Mouse (Mus musculus) embryonic facial prominence, embryonic 15.5 days (tissue): ENCODE data around the gene Eif4e1b. TPM values are rescaled to one million over a fixed set of nuclear protein-coding genes. Genes with fewer than 3 reads are reported as not detected.
"Not testable (repeated sequence)": the region's sequence is repeated elsewhere in the genome, so short reads cannot be mapped to it uniquely, and the experiment has no call there.

Experiments
- ATAC-seq: fragments of 200-750 bp; cut with Nextera tagmentation; 2 replicates; pipeline ENCODE4 v1.8.0; 2017; ENCODE audit warnings: low read depth, moderate TSS enrichment; ENCODE audit not compliant: insufficient number of reproducible peaks, low FRiP score, low TSS enrichment
- H3K27ac ChIP-seq: fragments of 300-500 bp; sonication (generic); replicated peaks from 2 replicates; pipeline ENCODE4 v1.5.1; 2015; ENCODE audit warnings: mild to moderate bottlenecking, inconsistent platforms
- H3K27me3 ChIP-seq: fragments of 300-500 bp; sonication (generic); 2 replicates; pipeline ENCODE4 v1.6.1; 2015; ENCODE audit warnings: inconsistent platforms
- H3K36me3 ChIP-seq: fragments of 300-500 bp; sonication (generic); 2 replicates; pipeline ENCODE4 v1.6.1; 2015; ENCODE audit warnings: mild to moderate bottlenecking, inconsistent platforms
- H3K4me1 ChIP-seq: fragments of 300-500 bp; sonication (generic); 2 replicates; pipeline ENCODE4 v1.6.1; 2015; ENCODE audit warnings: inconsistent platforms
- H3K4me2 ChIP-seq: fragments of 300-500 bp; sonication (generic); replicated peaks from 2 replicates; pipeline ENCODE4 v1.6.1; 2015; ENCODE audit warnings: mild to moderate bottlenecking, inconsistent platforms
- H3K4me3 ChIP-seq: fragments of 300-500 bp; sonication (generic); replicated peaks from 2 replicates; pipeline ENCODE4 v1.5.1; 2015; ENCODE audit warnings: mild to moderate bottlenecking, inconsistent platforms
- H3K9ac ChIP-seq: fragments of 300-500 bp; sonication (generic); 2 replicates; pipeline ENCODE4 v1.6.1; 2015; ENCODE audit warnings: inconsistent platforms
- H3K9me3 ChIP-seq: fragments of 300-500 bp; sonication (generic); replicated peaks from 2 replicates; pipeline ENCODE4 v1.6.1; 2016; ENCODE audit warnings: inconsistent platforms
- WGBS: fragments of 180-500 bp; shearing (Covaris S2); methylation state at CpG from one replicate; pipeline ENCODE4 v1.1.7; 2015; 5-methylcytosine and 5-hydroxymethylcytosine counted together
- polyA plus RNA-seq: library from polyadenylated mRNA; unstranded; fragments of >200 nt; fragmentation: Nextera tagmentation; extraction: Ambion mirVana; gene quantifications from 2 replicates; pipeline ENCODE4 v1.2.1, GENCODE M21; 2015

The Eif4e1b gene
- polyA plus RNA-seq, 1 experiment from 2014 or later = not detected

GRCm38 (mm10) chr13:54760906-54761305 is 22.9 kb upstream of the Eif4e1b start:
- Histone ChIP-seq H3K9me3 (no peaks in the 10 kb centered on the region), H3K36me3 (no peaks in the 10 kb centered on the region), H3K27ac (no peak overlapping the region), H3K9ac (no peak overlapping the region), H3K27me3 (peaks cover 76% of the 10 kb centered on the region), H3K4me2 (no peak overlapping the region), H3K4me1 (peaks cover 24% of the 10 kb centered on the region), H3K4me3 (no peak overlapping the region)
- ATAC-seq = no peak
- WGBS = 70% methylated on average over 7 of the region's 7 CpGs

- Histone ChIP-seq H3K9ac (no peak overlapping the region), H3K4me3 (peak overlapping the region; percentile 34), H3K36me3 (no peaks in the 10 kb centered on the region), H3K4me1 (peaks cover 12% of the 10 kb centered on the region), H3K27ac (no peak overlapping the region), H3K27me3 (peaks cover 70% of the 10 kb centered on the region), H3K4me2 (peak overlapping the region; percentile 47), H3K9me3 (no peaks in the 10 kb centered on the region)
- WGBS = 4% methylated on average over 44 of the region's 44 CpGs
- no peak for ATAC-seq
These were observed 18.3 kb upstream of the Eif4e1b start for GRCm38 (mm10) chr13:54765281-54766191.

GRCm38 (mm10) chr13:54766192-54766768 is 17.5 kb upstream of the Eif4e1b start, which contains the start of gene Sncb:
TSS of gene Sncb (minus strand) at chr13:54766595.
- Histone ChIP-seq H3K9ac (no peak within 1 kb of the TSS), H3K27me3 (peaks cover 65% of the 10 kb centered on the region)
- WGBS = 1% methylated on average over 35 of the region's 35 CpGs

GRCm38 (mm10) chr13:54767012-54767411 is 16.8 kb upstream of the Eif4e1b start:
- Histone ChIP-seq H3K4me3 (no peak overlapping the region), H3K9me3 (no peaks in the 10 kb centered on the region), H3K36me3 (no peaks in the 10 kb centered on the region), H3K27me3 (peaks cover 60% of the 10 kb centered on the region), H3K9ac (no peak overlapping the region), H3K4me2 (no peak overlapping the region), H3K4me1 (peaks cover 12% of the 10 kb centered on the region), H3K27ac (no peak overlapping the region)
- 78% methylated on average over 4 of the region's 4 CpGs for WGBS
- ATAC-seq = no peak

More at GRCm38 (mm10) chr13:54766192-54766768, 17.5 kb upstream of the Eif4e1b start, which contains the start of gene Sncb:
- Histone ChIP-seq H3K27ac (no peak within 1 kb of the TSS), H3K9me3 (no peaks in the 10 kb centered on the region), H3K36me3 (no peaks in the 10 kb centered on the region), H3K4me3 (peak within 1 kb of the TSS; percentile 34), H3K4me1 (peaks cover 12% of the 10 kb centered on the region), H3K4me2 (peak within 1 kb of the TSS; percentile 47)
- 0 out of 2 replicates have a peak, but pooled peaks have one; percentile 51 for ATAC-seq

- no peak overlapping the region for H3K9ac ChIP-seq
- WGBS = 76% methylated on average over 3 of the region's 3 CpGs
- peaks cover 4% of the 10 kb centered on the region; the same call in 1 of the 2 replicates for H3K4me1 ChIP-seq
- H3K27me3 ChIP-seq = no peaks in the 10 kb centered on the region
- H3K9me3 ChIP-seq = no peaks in the 10 kb centered on the region
- H3K36me3 ChIP-seq = no peaks in the 10 kb centered on the region
- no peak overlapping the region for H3K27ac ChIP-seq
- no peak for ATAC-seq
- H3K4me2 ChIP-seq = no peak overlapping the region
- no peak overlapping the region for H3K4me3 ChIP-seq
These were observed 3.2 kb upstream of the Eif4e1b start for GRCm38 (mm10) chr13:54780592-54780991.

- H3K36me3 ChIP-seq = no peaks in the 10 kb centered on the region
- H3K9me3 ChIP-seq = no peaks in the 10 kb centered on the region
- no peak overlapping the region for H3K4me2 ChIP-seq
- no peak for ATAC-seq
- no peak overlapping the region for H3K27ac ChIP-seq
- no peak overlapping the region for H3K9ac ChIP-seq
- 79% methylated on average over 3 of the region's 3 CpGs for WGBS
- H3K4me1 ChIP-seq = peaks cover 4% of the 10 kb centered on the region; the same call in 1 of the 2 replicates
- H3K27me3 ChIP-seq = no peaks in the 10 kb centered on the region
- H3K4me3 ChIP-seq = no peak overlapping the region
These were observed 2.7 kb upstream of the Eif4e1b start for GRCm38 (mm10) chr13:54781086-54781485.

GRCm38 (mm10) chr13:54783235-54783634 is 563 bp upstream of the Eif4e1b start:
- no peaks in the 10 kb centered on the region for H3K27me3 ChIP-seq
- 31% methylated on average over 2 of the region's 2 CpGs for WGBS
- peaks cover 4% of the 10 kb centered on the region; the same call in 1 of the 2 replicates for H3K4me1 ChIP-seq
- no peak overlapping the region for H3K9ac ChIP-seq
- no peak overlapping the region for H3K4me2 ChIP-seq
- no peaks in the 10 kb centered on the region for H3K9me3 ChIP-seq
- no peak overlapping the region for H3K27ac ChIP-seq
- no peak overlapping the region for H3K4me3 ChIP-seq
- no peak for ATAC-seq
- H3K36me3 ChIP-seq = no peaks in the 10 kb centered on the region

- H3K9ac ChIP-seq, H3K27ac ChIP-seq, H3K9me3 ChIP-seq, H3K4me2 ChIP-seq, H3K4me3 ChIP-seq, ATAC-seq, H3K36me3 ChIP-seq: not testable (repeated sequence)
- Histone ChIP-seq H3K27me3 (peaks cover 18% of the 10 kb centered on the region), H3K4me1 (peaks cover 20% of the 10 kb centered on the region)
- 60% methylated on average over 2 of the region's 2 CpGs for WGBS
These were observed 3.8 kb downstream of the Eif4e1b start for GRCm38 (mm10) chr13:54787591-54787990.

GRCm38 (mm10) chr13:54788740-54789560 is 5.2 kb downstream of the Eif4e1b start, which contains the start of gene Tspan17:
TSS of gene Tspan17 (plus strand) at chr13:54789377.
- peak; percentile 86 for ATAC-seq
- Histone ChIP-seq H3K36me3 (no peaks in the 10 kb centered on the region), H3K27ac (no peak within 1 kb of the TSS), H3K4me2 (peak within 1 kb of the TSS; percentile 99), H3K4me3 (peak within 1 kb of the TSS; percentile 63), H3K27me3 (peaks cover 18% of the 10 kb centered on the region), H3K9me3 (no peaks in the 10 kb centered on the region), H3K4me1 (peaks cover 20% of the 10 kb centered on the region), H3K9ac (peak within 1 kb of the TSS; percentile 31; the same call in 1 of the 2 replicates)
- 2% methylated on average over 49 of the region's 49 CpGs for WGBS

GRCm38 (mm10) chr13:54789561-54790397 is 6.0 kb downstream of the Eif4e1b start:
- Histone ChIP-seq H3K27ac (no peak overlapping the region), H3K9me3 (no peaks in the 10 kb centered on the region)
- WGBS = under 1% methylated on average over 38 of the region's 38 CpGs

More at GRCm38 (mm10) chr13:54789561-54790397, 6.0 kb downstream of the Eif4e1b start:
- Histone ChIP-seq H3K9ac (peak overlapping the region; percentile 31; the same call in 1 of the 2 replicates), H3K27me3 (peaks cover 18% of the 10 kb centered on the region), H3K36me3 (no peaks in the 10 kb centered on the region), H3K4me1 (peaks cover 20% of the 10 kb centered on the region), H3K4me2 (peak overlapping the region; percentile 99), H3K4me3 (peak overlapping the region; percentile 63)
- ATAC-seq = peak; percentile 31; the same call in 1 of the 2 replicates
